Mouse (Mus musculus) heart, postnatal 0 days (tissue): ENCODE measurements around the gene Mast4.

ENCODE experiments used
- CTCF ChIP-seq: IDR thresholded peaks from 2 replicates; pipeline ENCODE4 v1.5.1; 2016; ENCODE audit warnings: antibody characterized with exemption, control low read depth, low read depth
- EP300 ChIP-seq: IDR thresholded peaks from 2 replicates; pipeline ENCODE4 v1.6.1; 2016; ENCODE audit warnings: antibody characterized with exemption, low read depth

- TF ChIP-seq CTCF (no peak), EP300 (no peak)
These were observed 596.5 kb downstream of the Mast4 start for GRCm38 (mm10) chr13:102737811-102738210.
